Mouse (Mus musculus) right cerebral cortex, postnatal 4 days (tissue): ENCODE data around the gene Fundc1.
A peak's percentile ranks its signal among the peaks of the same experiment; 100 is the strongest.
"Not testable (repeated sequence)": the region's sequence is repeated elsewhere in the genome, so short reads cannot be mapped to it uniquely, and the experiment has no call there.

Experiments
- DNase-seq: peaks from one replicate; pipeline ENCODE4 v3.0.0-alpha.2; 2022

Fundc1 gene

DNA sequence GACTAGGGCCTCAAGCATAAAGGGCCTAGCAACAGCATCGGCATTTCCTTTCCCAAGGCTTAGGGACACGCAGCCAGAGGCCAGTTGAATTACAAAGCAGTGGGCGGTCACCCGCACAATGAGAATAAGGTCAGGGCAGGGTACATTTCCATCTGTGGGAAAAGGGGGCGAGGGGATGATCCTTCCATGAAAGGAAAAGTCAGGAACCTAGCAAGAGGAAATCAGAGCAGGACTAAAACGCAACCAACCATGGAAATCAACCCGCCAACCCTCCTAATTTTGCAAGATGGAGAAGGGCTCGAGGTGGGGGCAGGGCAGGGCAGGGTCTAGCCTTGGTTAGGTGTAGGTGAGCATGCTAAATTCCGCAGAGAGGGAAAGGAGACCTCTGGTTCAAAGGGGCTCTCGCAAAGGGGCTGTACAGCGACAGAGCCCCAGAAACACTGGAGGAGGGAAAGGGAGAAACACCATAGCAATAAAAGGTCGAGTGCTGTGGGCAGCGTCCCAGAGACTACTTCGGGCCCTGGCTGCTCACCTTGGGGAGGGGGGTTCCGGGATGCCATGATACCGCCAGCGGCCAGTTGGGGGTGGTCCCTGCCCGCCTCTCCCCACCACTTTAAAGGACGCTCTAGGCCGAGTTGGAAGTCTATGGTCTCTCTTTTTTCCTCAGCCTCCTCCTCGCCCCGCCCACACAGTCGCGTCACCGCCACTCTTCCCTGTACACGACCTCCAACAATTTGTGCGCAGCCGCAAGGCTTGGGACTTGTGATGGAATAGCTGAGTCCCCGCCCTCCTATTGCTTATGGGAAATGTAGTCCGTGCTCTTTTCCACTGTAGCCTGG, at the start of gene Fundc1:
TSS of gene Fundc1 (minus strand) at position 705 of the 839 bp plus-strand sequence.
- peak; percentile 87 for DNase-seq

DNA sequence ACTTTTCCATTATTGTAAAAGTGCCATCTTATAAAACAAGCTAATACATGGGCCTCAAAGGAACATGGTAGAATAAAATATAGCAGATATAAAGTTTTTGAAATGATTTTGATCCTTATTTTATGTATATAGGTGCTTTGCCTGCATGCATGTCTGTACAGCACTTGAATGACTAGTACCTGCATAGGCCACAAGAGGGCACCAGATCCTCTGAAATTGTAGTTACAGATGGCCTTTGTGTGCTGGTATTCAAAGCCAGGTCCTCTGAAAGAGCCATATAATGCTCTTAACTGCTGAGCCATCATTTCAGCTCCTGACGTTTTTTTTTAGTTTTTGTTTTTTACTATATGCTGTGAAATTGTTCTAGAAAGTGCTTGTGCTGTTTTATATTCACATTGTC, 39.1 kb upstream of the Fundc1 start:
- DNase-seq = no peak

DNA sequence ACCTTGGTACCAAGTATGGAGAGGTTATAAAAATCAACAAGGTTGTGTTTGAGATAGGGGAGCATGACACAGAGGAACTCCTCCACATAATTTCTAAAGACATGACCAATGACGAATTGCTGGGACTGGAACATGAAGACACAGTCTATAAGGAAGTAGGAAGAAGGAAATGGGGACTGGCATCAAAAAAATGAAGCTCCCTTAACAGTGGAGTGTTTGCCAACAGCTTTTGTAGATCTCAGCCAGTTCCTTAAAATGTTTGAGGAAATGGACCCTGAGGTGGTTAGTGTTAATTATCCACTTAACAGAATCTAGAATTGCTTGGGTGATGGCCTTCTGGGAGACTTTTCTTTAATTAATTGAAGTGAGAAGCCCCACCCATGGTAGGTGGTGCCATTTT, 36.6 kb upstream of the Fundc1 start:
- DNase-seq = no peak

DNA sequence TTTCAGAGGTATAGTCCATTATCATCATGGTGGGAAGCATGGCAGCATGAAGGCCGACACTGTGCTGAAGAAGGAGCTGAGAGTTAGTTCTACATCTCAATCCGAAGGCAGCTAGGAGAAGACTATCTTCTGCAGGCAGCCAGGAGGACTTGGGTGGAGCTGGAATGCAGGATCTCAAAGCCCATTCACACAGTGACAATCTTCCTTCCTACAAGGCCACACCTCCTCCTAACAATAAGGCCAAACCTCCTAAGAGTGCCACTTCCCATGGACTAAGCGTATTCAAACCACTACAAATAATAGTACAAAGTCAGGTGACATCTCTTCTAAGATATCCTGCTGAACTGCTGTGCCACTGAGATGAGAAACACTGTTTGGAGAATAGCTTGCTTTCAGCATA, 35.5 kb upstream of the Fundc1 start:
- no peak for DNase-seq

DNA sequence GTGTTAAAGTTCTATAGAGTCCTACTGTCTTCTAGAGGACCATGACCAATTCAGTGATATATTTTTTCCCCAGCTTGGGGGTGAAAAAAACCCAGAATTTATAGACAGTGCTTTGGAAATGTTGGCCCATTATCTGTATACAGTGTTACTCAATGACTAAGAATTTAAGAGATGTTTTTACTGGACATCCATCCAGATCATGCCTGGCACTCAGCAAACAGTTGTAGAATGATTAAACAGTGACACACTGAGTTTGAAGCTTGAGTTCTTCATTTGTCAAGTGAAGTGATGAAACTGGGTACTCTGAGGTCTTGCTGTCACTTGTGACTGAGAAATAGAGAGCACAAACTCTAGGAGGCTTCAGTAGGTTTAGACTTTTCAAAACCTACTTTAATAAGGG, 21.2 kb upstream of the Fundc1 start:
- DNase-seq = no peak

DNA sequence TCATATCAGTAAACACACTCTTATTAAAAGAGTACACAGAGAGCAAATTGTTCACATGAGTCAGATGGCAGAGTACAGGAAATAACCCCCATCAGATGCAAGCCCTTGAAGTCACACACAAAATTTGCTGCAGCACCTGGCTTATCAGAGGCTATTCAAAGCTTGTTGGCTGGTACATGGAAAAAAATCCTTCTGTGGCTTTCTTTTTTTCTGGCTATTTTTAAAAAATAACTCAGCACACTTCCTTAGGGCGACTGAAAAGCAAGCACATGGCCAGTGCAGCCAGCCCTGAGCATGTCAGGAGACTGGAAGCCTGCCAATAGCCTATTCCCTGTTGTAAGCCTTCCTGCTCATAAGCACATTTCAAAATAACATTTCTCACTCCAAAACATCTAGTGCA, 18.6 kb upstream of the Fundc1 start:
- DNase-seq = no peak

DNA sequence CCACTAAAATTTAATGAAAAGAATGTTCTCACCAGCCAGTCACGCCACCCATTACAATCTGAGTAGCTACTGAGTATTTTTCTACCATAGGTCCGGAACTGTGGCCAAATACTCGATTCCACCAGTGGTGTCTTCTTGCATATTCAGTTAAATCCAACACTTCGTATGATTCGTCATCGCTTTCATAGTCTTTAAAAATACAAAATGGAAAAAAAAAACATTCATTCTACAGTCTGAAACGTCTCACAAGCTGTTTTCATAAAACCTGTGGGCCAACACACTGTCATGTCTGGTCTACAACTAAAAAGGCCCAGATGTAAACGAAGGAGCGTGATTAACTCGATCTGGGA, 879 bp downstream of the Fundc1 start:
- DNase-seq = no peak

DNA sequence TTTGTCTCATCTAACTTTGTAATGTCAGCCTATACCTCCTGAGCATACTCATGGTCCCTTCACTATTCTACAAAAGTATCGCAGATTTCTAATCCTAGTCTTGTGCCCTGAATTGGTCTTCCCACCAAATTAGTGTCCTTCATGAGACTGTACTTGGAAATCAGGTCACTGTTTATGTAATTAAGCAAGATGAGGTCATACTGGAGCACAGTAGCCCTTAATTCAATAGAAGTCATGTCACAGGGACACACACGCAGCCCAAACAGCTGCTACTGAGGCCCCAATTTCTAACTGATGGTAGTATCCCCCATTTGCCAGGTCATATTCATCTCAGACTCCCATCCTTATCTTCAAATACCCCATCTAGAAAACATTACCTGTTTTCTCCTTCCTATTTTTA, 3.5 kb downstream of the Fundc1 start:
- DNase-seq = no peak

DNA sequence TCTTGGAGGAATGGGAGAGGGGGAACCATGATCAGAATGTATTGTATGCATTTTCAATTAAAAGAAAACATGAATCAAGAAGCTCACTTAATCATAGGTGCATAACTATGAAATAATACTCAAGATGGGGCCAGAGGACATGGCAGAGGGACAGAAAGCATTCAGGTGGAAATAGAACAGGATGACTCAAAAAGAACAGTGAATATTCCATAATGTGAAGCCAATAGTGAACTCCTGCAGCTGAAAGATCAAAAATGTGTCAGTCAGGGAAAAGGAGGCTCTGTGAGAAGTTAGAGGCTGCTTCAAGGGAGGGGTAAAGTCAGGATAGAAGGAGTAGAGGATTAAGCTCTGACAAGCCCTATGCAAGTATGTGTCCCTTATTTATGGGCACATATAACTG, 6.4 kb downstream of the Fundc1 start:
- no peak for DNase-seq

DNA sequence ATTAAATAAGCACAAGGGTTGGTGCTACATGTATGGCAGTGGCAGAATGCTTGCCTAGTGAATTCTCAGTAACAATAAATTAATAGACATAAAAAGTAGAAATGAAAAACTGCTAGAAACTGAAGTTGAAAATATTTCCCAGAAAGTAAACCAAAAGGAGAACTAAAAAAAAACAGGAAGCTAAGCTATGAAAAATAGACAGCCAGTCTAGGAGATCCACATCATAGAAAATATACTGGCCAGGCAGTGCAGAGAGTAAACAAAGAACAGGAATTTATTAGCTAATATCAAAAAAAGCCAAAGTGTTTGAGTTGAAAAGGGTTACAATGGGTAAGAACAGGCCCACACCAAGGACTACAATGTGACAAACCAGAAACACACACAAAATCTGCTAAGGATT, 7.4 kb downstream of the Fundc1 start:
- no peak for DNase-seq

DNA sequence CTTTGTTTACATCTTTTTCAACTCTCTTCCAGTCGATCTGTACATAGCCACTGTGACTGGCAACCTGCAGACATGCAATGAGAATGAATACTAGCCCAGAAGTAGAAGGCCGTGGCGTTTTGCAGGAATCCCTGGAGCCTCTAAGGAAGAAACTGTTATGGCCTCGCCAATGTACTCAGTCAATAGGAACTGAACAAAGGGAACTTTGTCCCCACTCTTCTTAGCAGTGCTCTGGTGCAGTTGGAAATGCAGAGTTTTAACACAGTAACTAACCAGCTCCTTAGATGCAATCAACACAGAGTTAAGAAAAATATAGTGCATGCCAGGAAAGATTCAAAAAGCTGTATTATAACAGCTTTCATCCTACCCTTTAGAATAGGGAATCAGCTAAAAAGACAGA, 13.4 kb downstream of the Fundc1 start:
- DNase-seq = no peak

DNA sequence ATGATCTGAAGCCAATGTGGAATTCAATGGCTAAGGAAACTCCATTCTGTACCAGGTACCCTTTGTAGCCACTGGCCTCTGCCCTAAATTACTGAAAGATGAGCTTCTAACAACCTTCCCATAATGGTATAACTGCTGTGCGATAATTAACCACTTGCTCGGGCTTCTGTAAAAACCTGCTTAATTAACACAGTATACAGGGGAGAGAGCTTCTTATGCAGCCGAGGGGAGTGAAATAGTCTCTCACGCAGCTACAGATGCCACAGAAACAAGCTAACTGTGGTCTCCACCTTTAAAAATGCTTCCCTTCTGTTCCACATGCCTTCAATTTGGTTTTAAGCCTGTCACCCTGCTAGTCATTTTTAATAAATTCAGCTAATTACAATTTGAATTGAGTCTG, 17.6 kb downstream of the Fundc1 start:
- DNase-seq = no peak

DNA sequence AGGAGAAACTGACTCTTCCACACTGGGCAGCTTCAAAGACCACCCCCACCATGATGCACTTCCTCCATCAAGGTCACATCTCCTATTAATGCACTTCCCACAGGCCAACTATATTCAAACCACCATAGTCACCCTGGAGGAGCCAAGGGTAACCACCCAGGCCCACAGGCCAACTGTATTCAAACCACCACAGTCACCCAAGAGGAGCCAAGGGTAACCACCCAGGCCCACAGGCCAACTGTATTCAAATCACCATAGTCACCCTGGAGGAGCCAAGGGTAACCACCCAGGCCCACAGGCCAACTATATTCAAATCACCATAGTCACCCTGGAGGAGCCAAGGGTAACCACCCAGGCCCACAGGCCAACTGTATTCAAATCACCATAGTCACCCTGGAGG, 20.5 kb downstream of the Fundc1 start:
- not testable (repeated sequence) for DNase-seq

DNA sequence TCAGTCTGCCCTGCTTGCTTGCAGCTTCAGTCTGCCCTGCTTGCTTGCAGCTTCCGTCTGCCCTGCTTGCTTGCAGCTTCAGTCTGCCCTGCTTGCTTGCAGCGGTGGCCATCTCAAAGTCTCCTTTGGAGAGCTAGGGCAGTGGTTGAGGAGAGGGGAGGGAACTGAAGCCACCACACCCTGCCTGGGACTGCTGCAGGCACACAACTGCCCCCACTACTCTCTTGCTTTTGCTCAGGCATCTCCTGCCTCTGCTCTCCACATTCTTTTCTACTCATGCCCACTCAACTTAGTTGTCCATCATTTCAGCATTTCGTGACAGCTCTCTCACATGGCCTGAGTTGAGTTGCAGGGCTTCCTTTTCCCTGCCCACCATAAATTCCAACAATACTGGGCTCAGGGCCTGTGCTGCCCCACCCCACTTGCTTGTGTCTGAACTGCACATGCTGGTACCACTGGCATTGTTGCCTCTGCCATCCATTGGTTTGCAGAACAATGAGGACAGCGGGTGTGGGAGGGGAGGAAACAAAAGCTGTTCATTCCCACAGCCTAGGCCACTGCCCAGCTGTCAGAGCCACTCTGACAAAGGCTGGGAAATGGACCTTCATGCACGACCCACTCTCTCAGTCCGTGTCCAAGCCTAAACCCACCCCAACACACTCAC, 24.9 kb downstream of the Fundc1 start:
- DNase-seq = no peak

DNA sequence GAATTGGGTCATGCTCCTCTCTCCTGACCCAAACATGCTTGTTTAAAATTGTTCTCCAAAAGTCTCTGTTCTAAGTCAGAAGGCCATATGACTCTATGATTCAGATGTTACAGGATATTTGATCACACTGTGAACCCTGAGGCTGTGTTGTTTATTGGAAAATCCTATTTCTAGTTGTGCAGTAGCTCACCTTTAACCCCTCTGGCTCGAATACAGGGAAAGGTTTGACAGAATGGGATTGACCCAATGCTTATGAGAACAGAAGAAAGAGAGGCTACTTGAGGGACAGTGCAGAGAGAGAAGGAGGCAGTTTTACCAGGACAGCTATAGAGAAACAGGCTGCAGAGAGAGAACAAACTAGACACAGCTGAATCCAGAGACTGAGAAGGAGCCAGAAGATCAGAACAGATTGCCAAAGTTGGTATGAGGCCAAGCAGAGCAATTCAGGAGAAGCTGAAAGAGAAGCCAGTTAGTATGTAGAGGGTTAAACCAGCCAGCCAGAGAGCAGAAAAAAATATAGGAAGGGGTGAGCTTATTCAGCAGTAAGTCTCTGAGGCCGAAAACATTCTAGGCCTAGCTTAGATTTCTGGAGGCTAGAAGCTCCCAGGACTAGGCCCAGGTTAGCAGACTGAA, 27.1 kb downstream of the Fundc1 start:
- DNase-seq = no peak

DNA sequence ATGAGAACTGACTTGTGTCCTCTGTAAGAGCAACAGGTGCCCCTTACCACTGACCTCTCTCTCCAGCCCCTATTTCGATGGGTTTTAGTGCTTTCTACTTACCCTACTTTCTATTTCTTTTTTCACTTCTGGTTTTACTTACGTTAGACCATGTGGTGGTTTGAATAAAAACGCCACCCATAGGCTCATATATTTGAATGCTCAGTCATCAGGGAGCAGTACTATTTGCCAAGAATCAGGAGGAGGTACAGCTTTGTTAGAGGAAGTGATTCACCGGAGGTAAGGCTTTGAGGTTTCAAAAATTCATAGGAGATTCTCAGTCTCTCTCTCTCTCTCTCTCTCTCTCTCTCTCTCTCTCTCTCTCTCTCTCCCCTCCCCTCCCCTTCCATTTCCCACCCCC, 34.4 kb downstream of the Fundc1 start:
- DNase-seq = no peak

DNA sequence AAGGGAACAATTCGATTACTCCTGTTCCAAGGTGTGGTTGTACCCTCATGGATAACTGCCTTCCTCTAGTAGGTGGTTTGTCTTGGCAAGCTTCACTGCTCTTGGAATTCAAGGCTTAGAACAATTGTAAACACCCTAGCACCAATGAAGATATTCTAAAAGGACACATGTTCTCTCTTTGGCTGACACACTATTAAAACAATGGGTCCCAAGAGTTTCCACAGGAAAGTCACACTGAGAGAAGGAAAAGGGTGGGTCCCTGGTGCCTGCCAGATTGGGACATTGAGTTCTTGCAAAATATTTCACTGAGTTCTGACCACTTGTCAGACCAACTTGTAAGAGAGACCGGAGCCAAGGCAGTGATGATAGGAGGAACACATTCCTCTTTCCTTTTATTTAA, 45.1 kb downstream of the Fundc1 start:
- DNase-seq = no peak

DNA sequence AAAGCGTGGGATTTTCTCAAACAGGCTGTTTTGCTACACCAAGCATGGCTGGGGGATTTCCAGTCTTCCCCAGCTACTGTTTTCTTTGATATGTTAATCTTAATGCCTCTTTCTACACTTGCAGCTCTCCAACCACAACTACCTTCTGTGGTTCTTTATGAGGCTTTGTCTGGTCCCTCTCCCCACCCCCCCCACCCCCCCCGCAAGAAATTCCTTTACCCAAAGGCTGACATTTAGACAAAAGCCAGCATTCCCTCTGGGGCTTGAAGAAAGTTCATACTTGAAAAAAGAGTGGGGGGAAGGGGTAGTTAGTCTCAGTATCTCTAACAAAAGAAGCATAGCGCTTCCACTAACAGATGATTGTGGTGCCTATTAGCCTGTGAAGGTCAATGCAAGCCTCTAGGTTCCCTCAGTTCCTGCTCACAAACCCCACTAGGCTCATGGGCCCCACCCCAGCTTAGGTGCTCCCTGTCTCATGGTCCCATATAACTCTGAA, 50.9 kb downstream of the Fundc1 start:
- DNase-seq = no peak

DNA sequence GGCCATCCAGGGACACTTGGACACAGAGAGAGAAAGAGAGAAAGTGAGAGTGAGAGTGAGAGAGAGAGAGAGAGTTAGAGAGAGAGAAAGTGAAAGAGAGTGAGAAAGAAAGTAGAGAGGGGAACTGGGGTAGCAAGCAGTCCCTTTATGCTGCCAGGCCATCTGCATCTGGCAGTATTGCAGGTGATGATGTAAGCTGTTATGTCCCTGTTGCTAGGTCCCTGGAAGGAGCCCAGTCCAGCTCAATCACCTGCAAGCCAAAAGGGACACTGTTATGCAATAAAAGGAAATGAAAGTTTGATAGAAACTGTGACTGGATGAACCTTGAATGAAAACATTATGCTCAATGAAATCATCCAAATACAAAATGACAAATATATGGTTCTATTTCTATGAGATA, 52.0 kb downstream of the Fundc1 start:
- DNase-seq = no peak

DNA sequence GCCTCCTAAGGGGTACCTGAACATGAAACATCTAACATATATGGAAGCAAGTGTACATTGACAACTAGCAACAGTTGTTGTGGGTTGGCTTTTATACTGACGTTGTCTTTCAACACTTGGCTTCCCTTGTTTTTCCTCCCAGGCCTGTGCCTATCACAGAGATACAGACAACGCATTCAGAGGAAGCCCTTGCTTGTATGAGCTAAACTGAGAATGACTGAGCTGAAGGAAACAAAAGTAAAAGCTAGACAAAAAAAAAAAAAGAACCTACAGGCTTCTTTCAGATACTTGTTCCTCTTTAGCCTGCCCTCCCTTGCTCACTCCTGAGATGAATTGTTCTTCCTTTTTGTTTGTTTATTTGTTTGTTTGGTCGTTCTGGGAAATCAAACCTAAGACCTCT, 58.1 kb downstream of the Fundc1 start:
- DNase-seq = no peak

DNA sequence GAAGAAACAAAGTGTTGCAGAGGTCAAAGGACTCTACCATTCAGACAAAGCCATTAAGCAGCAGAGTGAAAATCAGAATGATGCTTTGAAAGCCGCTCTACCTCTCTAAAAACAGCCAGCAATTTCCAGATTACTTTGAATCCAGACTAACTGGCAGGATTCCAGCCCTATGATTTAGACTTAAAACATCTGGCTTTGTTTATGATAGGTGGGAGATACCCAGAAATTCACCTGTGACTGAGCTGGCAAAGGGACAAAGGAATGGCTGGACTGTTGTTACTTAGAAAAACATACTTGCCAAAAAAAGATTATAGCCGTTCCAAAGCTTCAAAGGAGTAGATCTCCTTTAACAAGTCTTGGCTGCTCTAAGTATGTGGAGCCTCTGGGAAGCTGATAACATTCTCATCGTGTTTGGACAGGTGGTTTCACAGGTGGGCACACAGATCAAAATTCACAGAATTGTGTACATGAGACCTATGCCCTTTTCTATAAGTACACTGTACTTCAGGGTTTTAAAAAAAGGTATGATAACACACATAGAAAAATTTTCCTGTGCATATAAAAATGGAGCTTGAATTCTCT, 60.0 kb downstream of the Fundc1 start:
- no peak for DNase-seq
